Mouse (Mus musculus): ENCODE results near the gene Imp4.

Imp4 gene

DNA sequence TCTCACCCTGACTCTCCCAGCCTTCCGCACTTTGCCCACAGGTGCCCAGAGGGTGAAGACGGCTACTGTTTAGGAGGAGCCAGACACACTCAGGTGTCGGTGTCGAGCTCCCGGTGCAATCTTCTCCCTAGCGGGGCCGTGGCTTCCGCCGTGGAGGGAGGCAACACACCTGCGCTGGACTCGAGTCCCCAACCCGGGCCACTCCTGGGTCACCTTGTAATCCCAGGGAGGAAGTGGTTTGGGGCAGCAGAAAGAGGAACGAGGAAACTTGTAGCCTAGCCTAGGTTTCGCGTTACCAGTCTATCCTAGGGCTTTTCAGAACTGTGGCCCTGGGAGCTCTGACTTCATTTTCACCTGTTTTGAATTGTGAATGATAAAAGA lies 20.4 kb downstream of the Imp4 start:
- no peak for DNase-seq (ENCODE audit: low spot score in 2 of 2)

DNA sequence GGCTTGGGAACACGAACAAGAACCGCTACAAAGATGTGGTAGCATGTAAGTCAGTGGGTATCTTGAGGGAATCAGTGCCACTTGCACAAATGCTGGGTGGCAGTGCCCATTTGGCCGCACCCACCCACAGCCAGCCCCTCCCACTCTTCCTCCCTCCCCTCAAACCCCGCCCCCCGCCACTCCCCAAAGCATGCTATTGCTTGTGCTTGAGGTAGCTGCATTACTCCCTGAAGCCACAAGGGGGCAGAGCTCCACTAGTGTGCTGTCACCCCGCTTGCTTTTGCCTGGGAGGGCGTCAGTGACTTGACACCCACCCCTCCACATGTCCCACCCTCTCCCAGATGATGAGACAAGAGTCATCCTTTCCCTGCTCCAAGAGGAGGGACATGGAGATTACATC lies 23.1 kb downstream of the Imp4 start:
- DNase-seq (ENCODE audit: low spot score in 2 of 2), result peak; percentile 25 to 31

DNA sequence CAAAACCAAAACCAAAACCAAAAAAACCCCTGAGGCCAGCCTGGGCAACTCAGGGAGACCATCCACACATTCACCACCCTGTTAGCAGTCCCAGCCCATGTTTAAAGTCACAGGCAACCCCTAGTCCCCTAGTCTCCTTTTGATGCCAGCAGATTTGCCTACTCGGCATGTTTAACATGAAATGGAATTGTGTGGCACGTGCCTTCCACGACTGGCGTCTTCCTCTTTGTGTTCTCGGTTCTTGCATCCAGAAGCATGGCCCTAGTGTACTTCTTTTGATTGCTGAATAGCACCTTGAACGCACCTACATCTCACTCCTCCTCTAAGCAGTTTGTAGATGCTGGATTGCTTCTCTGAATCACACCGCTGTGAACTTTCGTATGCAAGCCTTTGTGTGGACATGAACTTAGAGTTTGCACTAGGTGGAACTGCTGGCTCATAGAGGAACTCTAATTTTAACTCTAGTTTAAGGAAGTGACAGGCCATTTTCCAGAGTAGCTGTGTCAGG lies 24.7 kb downstream of the Imp4 start:
- no peak for DNase-seq (ENCODE audit: low spot score in 2 of 2)

DNA sequence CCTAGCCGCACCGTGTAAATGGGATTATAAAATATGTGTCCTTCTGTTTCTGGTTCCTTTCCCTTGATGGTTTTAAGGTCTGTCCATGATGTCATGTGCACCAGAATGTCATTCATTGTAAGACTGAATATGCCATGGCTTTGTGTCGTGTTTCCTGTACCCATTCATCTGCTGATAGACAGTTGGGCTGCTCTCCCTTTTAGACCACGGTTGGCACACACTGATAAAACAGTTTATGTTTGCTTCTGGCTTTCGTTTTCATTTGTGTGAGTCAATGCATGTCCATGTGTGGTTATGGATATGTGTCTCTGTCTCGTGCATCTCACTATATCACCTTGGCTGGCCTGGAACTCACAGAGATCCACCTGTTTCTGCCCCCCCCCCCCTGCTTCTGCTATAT lies 25.8 kb downstream of the Imp4 start:
- DNase-seq (ENCODE audit: low spot score in 2 of 2), result no peak

DNA sequence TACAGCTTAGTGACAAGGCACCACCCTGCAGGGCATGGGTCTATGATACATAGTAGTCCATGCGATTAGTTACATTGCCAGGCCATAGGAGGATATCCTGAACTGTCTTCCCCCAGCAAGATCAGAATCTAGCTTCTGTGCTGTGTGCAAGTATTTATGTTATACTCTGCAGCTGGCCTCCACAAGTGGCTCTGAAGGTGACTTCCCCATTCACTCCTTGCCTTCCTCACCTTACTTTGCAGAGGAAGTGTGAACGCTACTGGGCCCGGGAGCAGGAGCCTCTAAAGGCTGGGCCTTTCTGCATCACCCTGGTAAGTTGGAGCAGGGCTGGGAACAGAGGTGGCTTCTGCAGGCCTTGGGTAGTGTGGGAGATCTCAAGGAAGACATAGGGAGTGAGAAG lies 28.4 kb downstream of the Imp4 start:
- no peak for DNase-seq (ENCODE audit: low spot score in 2 of 2)

DNA sequence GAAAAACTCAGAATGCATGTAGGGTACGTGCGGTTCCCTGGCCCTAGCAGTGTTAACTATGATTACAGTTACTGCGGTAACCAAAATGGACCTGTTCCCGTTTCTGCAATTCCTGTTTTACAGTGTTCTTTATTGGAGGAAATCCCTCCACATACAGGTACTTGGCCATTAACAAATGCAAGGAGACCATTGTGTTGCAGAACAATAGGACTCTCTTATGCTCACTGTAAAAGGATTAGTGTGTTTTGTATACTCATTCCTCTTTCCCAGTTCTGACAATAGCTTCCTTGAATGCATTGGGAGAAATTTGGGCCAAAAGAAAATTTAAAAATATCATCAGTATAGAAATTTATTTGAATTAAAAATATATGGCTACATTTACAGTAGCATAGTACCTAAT lies 28.8 kb downstream of the Imp4 start:
- no peak for DNase-seq (ENCODE audit: low spot score in 2 of 2)

DNA sequence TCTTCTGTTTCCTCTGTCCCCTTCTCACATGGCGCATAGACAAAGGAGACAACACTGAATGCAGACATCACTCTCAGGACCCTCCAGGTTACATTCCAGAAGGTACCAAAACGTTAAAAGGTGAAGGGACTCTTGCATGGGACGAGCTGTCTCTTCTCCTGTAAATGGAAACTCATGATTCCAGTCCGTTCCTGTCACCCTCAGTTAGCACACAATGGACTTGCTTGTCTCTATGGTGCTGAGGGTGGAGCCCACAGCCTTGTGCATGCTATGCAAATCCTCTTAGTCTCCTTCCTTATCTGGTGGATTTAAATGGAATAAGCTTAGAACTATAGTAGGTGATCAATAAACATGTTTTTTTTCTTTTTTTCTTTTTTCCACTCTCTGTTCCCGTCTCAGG lies 30.1 kb downstream of the Imp4 start:
- DNase-seq (ENCODE audit: low spot score in 2 of 2), result no peak

DNA sequence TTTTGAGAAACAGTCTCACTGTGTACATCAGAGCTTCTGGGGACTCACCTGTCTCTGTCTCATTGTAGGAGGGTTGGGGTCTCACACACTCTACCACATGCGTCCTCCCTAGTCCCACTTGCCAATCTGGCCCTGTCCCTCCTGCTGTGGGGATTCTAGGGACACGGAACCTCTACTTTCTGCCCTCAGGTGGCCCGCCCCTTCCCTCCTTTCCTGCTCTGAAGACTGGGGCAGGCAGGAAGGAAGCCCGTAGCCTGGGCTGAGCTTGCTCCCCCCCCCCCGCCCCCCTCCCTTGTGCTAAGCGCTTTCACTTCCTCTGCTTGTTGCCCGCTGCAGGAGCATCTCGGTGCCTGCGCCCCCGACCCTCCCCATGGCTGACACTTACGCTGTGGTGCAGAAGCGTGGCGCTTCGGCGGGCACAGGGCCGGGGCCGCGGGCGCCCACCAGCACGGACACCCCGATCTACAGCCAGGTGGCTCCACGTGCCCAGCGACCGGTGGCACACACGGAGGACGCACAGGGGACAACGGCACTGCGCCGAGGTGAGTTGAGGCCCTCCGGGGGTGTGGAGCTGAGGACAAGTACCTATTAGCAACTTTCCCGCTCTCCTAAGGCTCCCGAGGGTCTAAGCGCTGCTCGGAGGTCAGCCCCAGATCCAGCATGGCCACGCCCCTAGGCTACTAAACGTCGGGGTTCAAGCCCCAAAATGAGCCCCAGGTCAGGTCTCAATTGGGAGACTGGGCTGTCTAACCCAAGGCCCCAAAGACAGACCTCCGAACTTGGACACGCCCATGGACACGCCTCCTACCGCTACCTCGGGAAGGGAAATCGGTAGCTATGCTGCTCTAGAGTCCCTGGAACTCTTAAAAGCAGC lies 33.0 kb downstream of the Imp4 start:
- DNase-seq (ENCODE audit: low spot score in 2 of 2), result no peak

DNA sequence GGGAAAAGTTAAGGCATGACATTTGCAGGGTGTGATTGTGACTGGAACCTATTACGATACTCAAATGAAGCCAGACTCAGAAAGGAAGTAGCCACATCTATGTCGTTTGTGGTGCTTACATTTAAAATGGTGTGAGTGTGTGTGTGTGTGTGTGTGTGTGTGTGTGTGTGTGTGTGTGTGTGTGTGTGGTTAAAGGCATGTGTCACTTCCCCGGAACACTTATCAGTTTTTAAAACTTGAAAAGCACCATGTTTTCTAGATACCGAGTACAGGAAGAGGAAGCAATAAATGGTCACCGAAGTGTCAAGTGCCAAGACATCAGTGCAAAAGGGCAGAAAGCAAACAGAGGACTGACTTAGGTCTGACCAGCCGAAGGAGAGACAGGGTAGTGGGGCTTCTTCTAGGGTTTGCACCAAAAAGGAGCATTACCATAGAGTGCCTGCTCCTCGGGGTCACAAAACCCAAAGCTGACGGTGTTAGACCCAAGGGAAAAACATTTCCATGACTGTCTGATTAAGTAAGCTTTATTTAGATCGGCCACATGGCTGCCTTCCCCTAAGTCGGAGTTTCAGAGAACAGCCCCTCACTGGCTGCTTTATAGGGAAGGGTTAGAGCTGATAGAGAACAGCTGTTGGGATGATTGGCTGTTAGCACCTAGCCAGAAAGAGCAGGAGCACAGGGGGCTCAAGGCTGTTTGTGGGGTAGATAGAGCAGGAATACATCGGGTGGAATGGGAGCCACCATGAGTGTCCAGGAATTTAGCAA lies 39.4 kb downstream of the Imp4 start:
- no peak for DNase-seq (ENCODE audit: low spot score in 2 of 2)

DNA sequence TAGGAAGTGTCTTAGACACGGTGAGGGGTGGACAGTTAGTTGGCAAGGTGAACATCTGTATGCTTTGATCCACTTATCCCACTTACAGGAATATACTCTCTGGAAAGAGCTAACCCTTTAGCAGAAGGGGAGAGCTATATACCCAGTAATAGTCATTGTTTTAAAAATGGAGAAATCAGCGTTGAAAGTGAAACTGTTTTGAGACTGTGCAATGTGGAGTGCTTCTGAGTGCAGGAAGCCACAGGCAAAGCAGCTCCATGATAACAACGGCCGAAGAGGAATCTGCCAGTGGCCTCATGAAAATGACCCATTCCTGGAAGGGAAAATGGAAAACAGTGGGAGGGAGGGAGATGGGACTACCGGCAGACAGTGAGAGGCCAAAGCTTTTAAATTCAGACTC lies 41.1 kb downstream of the Imp4 start:
- no peak for DNase-seq (ENCODE audit: low spot score in 2 of 2)

DNA sequence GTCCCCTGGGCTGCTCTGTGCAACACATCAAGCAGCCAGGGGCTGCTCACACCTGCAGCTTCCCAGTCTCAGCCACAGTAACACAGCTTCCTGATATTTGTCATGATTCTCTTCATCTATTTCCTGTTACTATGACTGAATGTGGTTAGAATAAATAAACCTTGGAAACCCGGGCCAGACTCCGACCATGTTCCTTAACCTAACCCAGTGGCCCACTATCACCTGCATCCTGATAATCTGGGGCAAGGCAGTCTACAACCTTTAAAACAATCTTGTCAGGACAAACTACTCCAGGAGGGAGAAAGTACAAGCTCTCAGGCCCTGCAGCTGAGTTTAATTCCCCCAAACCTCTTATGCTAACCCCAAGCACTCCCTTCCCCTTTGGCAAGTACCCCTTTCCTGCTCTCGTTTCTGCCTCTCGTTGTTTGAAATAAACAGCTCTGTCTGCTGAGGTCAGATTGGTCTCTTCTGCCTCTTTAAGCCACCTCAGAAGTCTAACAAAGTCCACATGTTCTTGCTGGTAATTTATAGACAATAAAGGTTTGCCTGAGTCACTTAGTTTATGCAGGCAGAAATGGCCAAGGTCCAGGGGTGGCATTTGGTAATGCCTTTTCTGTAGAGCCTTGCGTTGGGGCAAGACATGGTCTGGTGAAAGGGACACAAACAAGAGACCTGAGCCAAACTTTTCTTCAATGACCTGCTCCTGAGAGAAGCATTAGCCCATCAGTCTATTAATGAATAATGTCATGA lies 42.4 kb downstream of the Imp4 start:
- DNase-seq (ENCODE audit: low spot score in 2 of 2), result no peak

DNA sequence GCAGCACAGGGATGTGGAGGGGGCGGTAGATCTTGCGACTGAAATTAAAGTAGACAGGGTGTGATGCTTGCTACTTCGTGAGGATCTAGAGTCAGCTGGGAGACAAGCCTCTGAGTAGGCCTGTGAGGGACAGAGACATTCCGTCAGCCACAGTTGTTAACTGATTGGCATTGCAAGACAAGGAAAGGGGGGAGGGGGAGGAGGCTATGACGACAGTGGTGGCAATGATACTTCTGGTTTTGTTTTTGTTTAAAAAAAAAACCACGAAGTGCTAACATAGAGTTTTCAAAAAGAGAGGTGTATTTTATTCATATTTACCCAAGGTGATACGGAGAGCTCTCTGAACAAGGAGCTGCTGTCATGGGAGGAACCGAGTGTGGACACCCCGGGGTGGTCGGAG lies 44.8 kb downstream of the Imp4 start:
- DNase-seq (ENCODE audit: low spot score in 2 of 2), result no peak

DNA sequence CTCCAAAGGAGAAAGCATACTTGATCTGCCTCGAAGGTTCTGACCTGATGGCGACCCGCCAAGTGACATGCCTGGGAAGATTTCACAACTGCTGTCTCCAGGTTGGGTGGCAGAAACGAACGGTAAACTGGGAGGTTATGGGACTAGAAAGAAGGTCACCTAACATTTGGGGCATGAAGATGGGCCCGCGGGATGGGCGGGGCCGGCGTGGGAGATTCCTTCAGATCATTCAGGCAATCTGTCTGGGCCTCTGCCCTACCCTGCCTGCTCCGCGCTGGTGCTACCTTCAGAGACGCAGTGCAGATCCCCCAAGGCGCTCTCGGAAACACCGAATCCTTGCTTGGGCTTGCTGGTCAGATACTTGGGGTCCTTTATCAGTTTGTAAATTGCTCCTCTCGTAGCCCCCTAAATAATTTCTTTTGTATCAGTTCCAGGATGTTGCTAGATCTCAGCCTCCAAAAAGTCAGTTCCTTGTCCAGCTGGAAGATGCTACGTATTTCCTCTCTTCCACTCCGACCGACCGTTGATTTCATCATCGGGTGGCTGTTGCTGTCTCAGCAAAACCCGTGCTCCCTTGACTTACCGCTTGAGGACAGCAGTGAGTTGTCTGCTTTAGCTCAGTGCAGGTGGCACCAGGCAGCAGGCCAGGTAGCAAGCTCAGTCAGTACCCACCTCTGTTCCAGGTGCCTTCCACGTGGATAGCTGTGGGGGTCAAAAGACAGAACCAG lies 46.0 kb downstream of the Imp4 start:
- peak; percentile 51 to 65 for DNase-seq (ENCODE audit: low spot score in 2 of 2)

DNA sequence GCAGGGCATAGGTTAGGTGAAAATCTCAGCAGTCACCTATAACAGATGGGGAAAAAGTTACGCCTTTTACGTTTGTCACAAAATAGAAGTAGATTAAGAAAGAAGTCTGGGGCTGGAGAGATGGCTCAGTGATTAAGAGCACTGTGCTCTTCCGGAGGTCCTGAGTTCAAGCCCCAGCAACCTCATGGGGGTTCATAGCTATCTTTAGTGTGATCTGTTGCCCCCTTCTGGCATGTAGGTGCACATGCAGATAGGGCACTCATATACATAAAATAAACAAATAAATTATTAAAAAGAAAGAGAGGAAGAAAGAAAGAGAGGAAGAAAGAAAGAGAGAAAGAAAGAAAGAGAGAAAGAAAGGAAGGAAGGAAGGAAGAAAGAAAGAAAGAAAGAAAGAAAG lies 47.7 kb downstream of the Imp4 start:
- DNase-seq (ENCODE audit: low spot score in 2 of 2), result no peak

DNA sequence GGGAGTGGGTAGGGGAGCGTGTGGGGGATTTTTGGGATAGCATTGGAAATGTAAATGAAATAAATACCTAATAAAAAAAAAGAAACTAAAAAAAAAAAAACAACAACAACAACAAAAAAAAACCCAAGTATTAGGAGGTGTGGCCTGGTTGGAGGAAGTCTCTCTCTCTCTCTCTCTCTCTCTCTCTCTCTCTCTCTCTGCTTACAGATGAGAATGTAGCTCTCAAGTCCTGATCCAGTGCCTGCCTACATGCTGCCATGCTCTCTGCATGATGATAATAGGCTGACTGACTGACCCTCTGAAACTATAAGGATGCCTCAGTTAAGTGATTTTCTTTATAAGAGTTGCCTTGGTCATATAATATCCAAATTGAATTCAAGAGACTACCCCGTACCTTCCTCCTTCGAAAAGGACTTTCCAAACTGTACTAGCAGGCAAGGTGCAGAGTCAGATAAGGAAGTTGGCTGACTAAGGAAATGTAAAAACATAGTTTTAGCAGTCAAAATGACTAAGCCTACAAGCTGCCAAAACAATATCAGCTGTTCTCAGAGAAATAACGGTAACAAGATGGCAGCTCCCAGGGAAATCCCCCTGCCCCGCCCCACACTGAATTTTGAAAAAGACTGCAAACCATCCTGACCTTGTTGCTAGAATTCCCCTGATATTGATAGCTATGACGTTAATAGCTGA lies 50.3 kb downstream of the Imp4 start:
- no peak for DNase-seq (ENCODE audit: low spot score in 2 of 2)

DNA sequence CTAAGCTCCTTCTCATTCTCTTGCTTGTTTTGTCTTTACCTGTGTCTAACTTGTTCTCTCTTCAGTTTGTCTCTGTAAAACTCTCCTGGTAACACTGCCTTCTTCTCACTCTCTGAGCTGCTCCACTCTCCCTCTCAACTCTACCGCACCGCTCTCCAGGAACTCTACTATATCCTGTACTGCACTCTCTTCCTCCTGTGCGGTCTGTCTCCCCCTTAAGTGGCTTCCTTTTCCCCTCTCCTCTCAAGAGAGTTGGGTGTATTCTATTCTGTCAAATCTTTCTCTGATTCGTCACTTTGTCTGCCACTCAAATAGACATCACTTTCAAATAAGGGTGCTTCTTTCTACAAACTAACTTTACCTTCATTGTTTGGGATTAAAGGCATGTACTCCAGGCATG lies 51.8 kb downstream of the Imp4 start:
- no peak for DNase-seq (ENCODE audit: low spot score in 2 of 2)

Data from frontal cortex, postnatal 36 days (tissue).